Mouse (Mus musculus): ENCODE measurements around the gene Scarf1. TPM values are rescaled to one million over a fixed set of nuclear protein-coding genes. Genes with fewer than 3 reads are reported as not detected.

The Scarf1 gene
- polyA plus RNA-seq, 1 experiment from 2014 or later = 0.17 TPM

- in situ Hi-C loops (cut with MboI; ENCODE audit: low pct_unique_long_range_greater_than_20kb) = no loop called here
- ChIA-PET CTCF (interaction anchor here (1.1 kb wide), 1 partner anchor 15 kb away, joined by 3 read pairs; no protein-coding TSS in a partner anchor), POLR2A (no interaction called here)
- no peak for TF ChIP-seq CTCF (IDR thresholded peaks at IDR 0.05)
- DNase-seq (ENCODE audit: low read depth, low spot score) = no peak
- ATAC-seq = no peak
- H3K27me3 ChIP-seq = no peaks in the 10 kb centered on the region
Observed at GRCm38 (mm10) chr11:75560530-75561409, 47.4 kb downstream of the Scarf1 start.

GRCm38 (mm10) chr11:75561410-75561791, 48.1 kb downstream of the Scarf1 start:
- no peak for DNase-seq (ENCODE audit: low read depth, low spot score)
- no peak for ATAC-seq
- H3K27me3 ChIP-seq = no peaks in the 10 kb centered on the region
- in situ Hi-C loops (cut with MboI; ENCODE audit: low pct_unique_long_range_greater_than_20kb) = no loop called here
- CTCF ChIA-PET = no interaction called here
- POLR2A ChIA-PET = no interaction called here
- no peak for TF ChIP-seq CTCF (IDR thresholded peaks at IDR 0.05)

GRCm38 (mm10) chr11:75562840-75563239, 49.5 kb downstream of the Scarf1 start:
- TF ChIP-seq CTCF (IDR thresholded peaks at IDR 0.05) = no peak
- ChIA-PET POLR2A (interaction anchor here (1.0 to 1.1 kb wide), 2 partner anchors 12 to 31 kb away, joined by 3 read pairs; partner anchors contain the start of gene Slc43a2), CTCF (interaction anchor here (1.0 to 1.2 kb wide), 3 partner anchors 10 to 12 kb away, joined by 3 to 4 read pairs (median 4); no protein-coding TSS in a partner anchor)
- no peak for DNase-seq (ENCODE audit: low read depth, low spot score)
- H3K27me3 ChIP-seq = no peaks in the 10 kb centered on the region
- in situ Hi-C loops (cut with MboI; ENCODE audit: low pct_unique_long_range_greater_than_20kb) = no loop called here
- no peak for ATAC-seq

- ChIA-PET CTCF (interaction anchor here (1.1 to 1.2 kb wide), 2 partner anchors 34 to 40 kb away, joined by 3 read pairs; no protein-coding TSS in a partner anchor), POLR2A (interaction anchor here (0.7 kb wide), 1 partner anchor 9 kb away, joined by 3 read pairs; no protein-coding TSS in a partner anchor)
- ATAC-seq = peak; percentile 51
- in situ Hi-C loops (cut with MboI; ENCODE audit: low pct_unique_long_range_greater_than_20kb) = no loop called here
- no peak for TF ChIP-seq CTCF (IDR thresholded peaks at IDR 0.05)
- no peaks in the 10 kb centered on the region for H3K27me3 ChIP-seq
- peak; percentile 82 for DNase-seq (ENCODE audit: low read depth, low spot score)
Observed at GRCm38 (mm10) chr11:75563851-75564548, 50.7 kb downstream of the Scarf1 start.

GRCm38 (mm10) chr11:75565849-75566248, 52.5 kb downstream of the Scarf1 start:
- ATAC-seq = no peak
- ChIA-PET POLR2A (no interaction called here), CTCF (interaction anchor here (2.1 kb wide), 1 partner anchor 54 kb away, joined by 6 read pairs; no protein-coding TSS in a partner anchor)
- no peaks in the 10 kb centered on the region for H3K27me3 ChIP-seq
- in situ Hi-C loops (cut with MboI; ENCODE audit: low pct_unique_long_range_greater_than_20kb) = loop anchor here (5.0 kb wide), 1 partner anchor 384 kb away; no protein-coding TSS in a partner anchor
- no peak for TF ChIP-seq CTCF (IDR thresholded peaks at IDR 0.05)
- DNase-seq (ENCODE audit: low read depth, low spot score) = no peak

GRCm38 (mm10) chr11:75566276-75567196, 53.2 kb downstream of the Scarf1 start:
- POLR2A ChIA-PET = interaction anchor here (0.8 to 1.0 kb wide), 2 partner anchors 21 kb away, joined by 3 read pairs; no protein-coding TSS in a partner anchor
- TF ChIP-seq CTCF (IDR thresholded peaks at IDR 0.05) = no peak
- DNase-seq (ENCODE audit: low read depth, low spot score) = no peak
- no peak for ATAC-seq
- CTCF ChIA-PET = interaction anchor here (0.9 to 2.1 kb wide), 2 partner anchors 32 to 55 kb away, joined by 4 to 6 read pairs; no protein-coding TSS in a partner anchor
- in situ Hi-C loops (cut with MboI; ENCODE audit: low pct_unique_long_range_greater_than_20kb) = loop anchor here (5.0 kb wide), 1 partner anchor 384 kb away; no protein-coding TSS in a partner anchor
- H3K27me3 ChIP-seq = no peaks in the 10 kb centered on the region

- H3K27me3 ChIP-seq = no peaks in the 10 kb centered on the region
- ChIA-PET CTCF (interaction anchor here (1.9 kb wide), 1 partner anchor 37 kb away, joined by 5 read pairs; no protein-coding TSS in a partner anchor), POLR2A (interaction anchor here (1.0 kb wide), 1 partner anchor 20 kb away, joined by 3 read pairs; no protein-coding TSS in a partner anchor)
- in situ Hi-C loops (cut with MboI; ENCODE audit: low pct_unique_long_range_greater_than_20kb) = loop anchor here (5.0 kb wide), 1 partner anchor 385 kb away; no protein-coding TSS in a partner anchor
- ATAC-seq (no peak), DNase-seq (ENCODE audit: low read depth, low spot score) (no peak)
- TF ChIP-seq CTCF (IDR thresholded peaks at IDR 0.05) = no peak
Observed at GRCm38 (mm10) chr11:75567346-75568114, 54.2 kb downstream of the Scarf1 start.

GRCm38 (mm10) chr11:75568115-75568511, 54.8 kb downstream of the Scarf1 start:
- CTCF ChIA-PET = interaction anchor here (1.9 kb wide), 1 partner anchor 37 kb away, joined by 5 read pairs; no protein-coding TSS in a partner anchor
- no peak for DNase-seq (ENCODE audit: low read depth, low spot score)
- in situ Hi-C loops (cut with MboI; ENCODE audit: low pct_unique_long_range_greater_than_20kb) = loop anchor here (5.0 kb wide), 1 partner anchor 386 kb away; no protein-coding TSS in a partner anchor
- H3K27me3 ChIP-seq = no peaks in the 10 kb centered on the region
- POLR2A ChIA-PET = no interaction called here
- TF ChIP-seq CTCF (IDR thresholded peaks at IDR 0.05) = no peak
- ATAC-seq = no peak

- no peak for TF ChIP-seq CTCF (IDR thresholded peaks at IDR 0.05)
- H3K27me3 ChIP-seq = no peaks in the 10 kb centered on the region
- CTCF ChIA-PET = interaction anchor here (1.9 kb wide), 1 partner anchor 38 kb away, joined by 5 read pairs; no protein-coding TSS in a partner anchor
- POLR2A ChIA-PET = no interaction called here
- DNase-seq (ENCODE audit: low read depth, low spot score) = no peak
- ATAC-seq = no peak
- in situ Hi-C loops (cut with MboI; ENCODE audit: low pct_unique_long_range_greater_than_20kb) = loop anchor here (5.0 kb wide), 1 partner anchor 387 kb away; no protein-coding TSS in a partner anchor
Observed at GRCm38 (mm10) chr11:75568962-75569361, 55.6 kb downstream of the Scarf1 start.
